Mouse (Mus musculus) liver, adult 2 months (tissue): ENCODE measurements around the gene Enpp4.

Experiments used
- CTCF ChIP-seq: fragments of 200-500 bp; IDR thresholded peaks from 2 replicates; pipeline ENCODE4 v1.5.1; 2011; ENCODE audit warnings: low read depth, low read length, control low read depth
- POLR2A ChIP-seq: fragments of 200-500 bp; IDR thresholded peaks from 2 replicates; pipeline ENCODE4 v1.6.1; 2011; ENCODE audit warnings: low read length, control low read depth; ENCODE audit not compliant: insufficient read depth; ENCODE audit errors: extremely low read depth

- TF ChIP-seq POLR2A = no peak
- TF ChIP-seq CTCF = no peak
Measured at GRCm38 (mm10) chr17:44134545-44134944, 28.9 kb upstream of the Enpp4 start.
